Mouse (Mus musculus) CD8-positive naive resting alpha-beta T cell, adult 2 months (primary cell): ENCODE data around the gene Ptprd.

Source experiments
- DNase-seq, 2 experiments: peaks; one replicate each; pipeline ENCODE4 v3.0.0; 2022; ENCODE audit warnings: low read depth in 2 of 2, low spot score in 2 of 2

Gene Ptprd

DNA sequence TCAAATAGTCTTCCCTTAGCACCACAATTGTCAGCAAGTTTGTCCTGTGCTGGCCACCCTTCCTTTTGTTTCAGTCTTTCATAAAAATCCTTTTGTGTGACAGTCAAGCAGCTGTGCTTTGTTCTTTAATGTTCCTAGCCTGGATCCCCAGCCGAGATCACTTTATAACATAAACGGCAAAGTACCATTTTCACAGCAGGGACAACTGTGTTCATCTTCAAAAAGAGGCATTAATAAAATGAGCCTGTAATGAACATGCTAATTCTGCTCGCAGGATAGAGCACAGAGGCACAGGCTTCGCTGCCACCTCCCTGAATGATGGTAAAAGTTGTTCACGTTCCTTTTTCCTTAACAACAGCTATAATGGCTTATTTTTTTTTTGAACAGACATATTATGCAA is 1972.7 kb downstream of the Ptprd start:
- DNase-seq: no peak

- DNase-seq: no peak
Measured at GRCm38 (mm10) chr4:76238577-76238976, 1973.2 kb downstream of the Ptprd start.

DNA sequence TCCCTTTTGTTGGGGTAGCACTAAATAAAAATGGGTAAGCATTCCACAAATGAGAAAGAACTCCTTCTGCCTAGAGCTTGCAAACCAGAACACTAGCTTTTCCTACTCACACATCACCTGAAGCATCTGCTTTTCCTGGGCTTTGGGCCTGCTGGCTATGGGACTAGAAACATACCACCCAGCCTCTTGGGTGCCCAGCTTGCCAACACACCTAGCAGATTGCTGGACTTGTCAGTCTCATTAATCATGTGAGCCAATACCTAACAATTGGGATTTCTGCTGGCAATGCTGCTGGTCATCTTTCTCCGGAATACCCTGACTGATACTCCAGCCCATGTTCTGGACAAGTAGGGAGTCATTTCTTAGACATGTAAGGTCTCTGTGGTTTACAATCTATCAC is 1973.9 kb downstream of the Ptprd start:
- no peak for DNase-seq

DNA sequence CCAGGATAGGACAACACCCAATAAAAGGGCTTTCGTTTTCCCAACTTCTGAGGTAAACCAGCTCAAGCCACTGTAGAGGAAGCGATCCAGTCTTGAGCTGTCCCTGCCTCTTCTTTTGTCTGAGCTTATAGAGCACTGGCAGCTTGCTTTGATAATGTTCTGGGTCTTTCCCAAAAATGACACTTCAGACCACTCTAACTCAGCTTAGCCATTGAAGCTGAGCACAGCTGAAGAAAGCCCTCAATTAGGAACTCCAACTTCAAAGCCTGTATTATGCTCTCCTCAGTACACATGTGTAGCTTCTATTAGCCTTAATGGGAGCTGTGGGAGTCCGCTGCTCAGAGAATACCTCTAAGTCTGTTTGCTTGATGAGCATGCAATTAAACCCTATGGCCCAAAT is 1988.0 kb downstream of the Ptprd start:
- DNase-seq: no peak

DNA sequence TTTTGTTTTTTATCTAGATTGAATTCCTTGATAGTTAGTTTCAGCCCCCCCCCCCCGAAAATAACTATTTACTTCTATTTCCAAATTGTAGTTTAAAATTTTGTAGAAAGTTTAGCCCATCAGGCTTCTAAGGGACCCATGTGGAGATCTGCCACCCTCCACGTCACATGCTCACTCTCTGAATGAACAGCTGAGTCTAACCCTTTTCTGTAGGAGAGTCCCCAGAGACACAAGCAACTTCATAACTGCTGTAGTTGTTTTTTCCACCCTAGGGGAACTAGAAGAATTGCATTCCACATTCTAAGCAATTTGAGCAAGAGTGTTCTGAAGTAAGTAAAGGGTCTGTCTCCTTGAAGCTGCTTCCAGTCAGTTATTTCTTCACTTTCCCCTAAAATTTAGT is 1989.2 kb downstream of the Ptprd start:
- no peak for DNase-seq

DNA sequence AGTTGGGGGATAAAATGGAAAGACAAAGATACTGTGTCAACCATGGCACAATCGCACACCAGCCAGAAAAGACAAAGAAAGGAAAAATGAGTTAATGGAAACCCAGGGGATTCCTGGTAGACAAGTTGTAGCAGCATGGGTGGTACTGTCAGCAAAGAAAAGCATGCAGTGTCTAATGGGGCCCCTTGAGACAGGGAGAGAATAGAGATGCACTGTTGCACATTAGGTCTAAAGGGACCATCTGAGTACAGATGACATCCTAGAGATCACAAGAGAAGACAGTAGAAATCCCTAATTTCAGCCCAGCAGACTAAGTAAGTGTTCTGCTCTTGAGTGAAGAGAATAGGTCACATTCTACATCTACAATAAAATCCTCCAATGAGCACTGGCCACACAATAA is 1993.7 kb downstream of the Ptprd start:
- no peak for DNase-seq

DNA sequence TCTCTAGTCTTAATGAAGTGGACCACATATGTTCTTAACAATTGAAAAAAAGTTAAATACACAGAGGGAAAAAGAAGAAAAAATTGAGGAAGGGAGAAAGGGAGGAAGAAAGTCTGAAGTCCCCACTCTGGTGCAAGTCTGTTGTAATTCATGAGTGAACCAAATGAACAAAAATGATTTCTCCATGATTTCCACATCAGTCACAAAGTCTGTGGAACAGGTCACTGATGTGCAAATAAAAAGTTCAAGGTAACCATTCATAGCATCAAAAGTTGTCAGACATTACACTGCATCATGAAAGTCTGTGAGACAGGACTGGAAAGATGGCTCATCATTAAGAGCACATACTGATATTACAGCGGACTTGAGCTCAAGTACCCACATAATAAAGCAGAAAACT is 1996.6 kb downstream of the Ptprd start:
- no peak for DNase-seq

DNA sequence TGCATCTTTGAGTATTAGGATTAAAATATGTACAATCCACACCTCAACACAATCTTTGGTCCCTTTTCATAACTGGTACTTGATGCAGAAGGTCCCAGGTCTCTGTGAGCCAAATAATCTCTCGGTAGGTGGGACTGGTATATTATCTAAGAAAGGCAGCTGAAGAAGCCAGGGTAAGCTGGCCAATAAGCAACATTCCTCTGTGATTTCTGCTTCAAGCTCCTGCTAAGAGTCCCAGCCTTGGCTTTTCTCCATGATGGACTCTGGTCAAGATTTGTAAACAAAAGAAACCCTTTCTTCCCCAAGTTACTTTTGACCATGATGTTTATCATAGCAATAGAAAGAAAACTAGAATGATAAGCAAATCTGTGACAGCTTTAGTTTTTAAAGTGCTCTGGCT is 2012.4 kb downstream of the Ptprd start:
- DNase-seq: no peak

DNA sequence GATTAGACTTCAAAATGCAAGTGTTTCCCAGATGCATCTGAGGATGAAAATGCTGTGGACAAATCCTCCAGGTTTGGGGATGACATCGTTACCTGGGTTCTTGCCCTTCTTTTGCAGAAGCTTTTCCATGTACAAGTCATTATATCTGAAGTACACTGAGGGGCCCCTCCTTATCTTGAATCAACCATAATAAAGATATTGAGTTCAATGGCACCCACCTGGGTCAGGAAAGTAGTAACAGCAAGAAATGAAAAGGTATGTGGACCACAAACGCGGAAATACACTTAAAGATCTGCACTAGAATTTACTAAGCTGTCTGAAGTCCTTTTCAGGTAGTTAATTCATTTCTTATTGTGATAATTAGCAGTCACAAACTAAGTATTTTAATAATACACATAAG is 2017.0 kb downstream of the Ptprd start:
- DNase-seq: no peak

DNA sequence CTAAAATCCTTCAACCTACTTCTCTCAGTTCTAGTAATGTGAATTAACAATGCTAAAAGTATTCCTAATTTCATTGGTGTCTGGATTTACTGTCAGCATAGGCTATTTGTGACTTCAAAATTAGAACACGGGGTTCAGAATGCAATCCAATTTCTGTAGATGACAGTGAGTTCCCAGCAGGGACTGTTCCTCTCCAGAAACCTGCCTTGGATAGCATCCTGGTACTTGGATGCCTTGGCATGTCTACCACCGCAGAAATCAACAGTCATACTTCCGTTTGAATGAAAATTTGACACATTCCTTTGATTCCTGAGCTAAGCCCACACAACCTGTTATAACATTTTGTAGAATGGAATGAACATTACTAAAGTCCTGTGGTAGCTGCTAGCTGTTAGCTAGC is 2018.3 kb downstream of the Ptprd start:
- DNase-seq: no peak

DNA sequence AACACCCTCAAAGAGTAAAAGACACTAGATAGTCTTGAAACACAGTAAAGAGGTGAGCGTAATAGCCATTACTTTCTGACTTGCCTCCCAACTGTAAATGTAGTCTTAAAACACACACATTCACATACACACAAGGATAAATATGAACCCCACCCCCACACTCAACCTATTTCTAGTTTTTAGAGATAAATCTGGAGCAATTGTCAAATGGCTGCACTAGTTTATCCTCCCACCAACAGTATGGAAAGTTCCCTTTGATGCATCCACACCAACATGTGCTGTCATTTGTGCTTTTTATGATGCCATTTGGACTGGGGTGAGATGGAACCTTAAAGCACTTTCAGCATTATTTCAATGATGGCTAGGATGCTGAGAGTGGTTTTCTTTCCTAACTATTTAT is 2019.7 kb downstream of the Ptprd start:
- DNase-seq: no peak

- DNase-seq: no peak
Measured at GRCm38 (mm10) chr4:76190788-76191187, 2021.0 kb downstream of the Ptprd start.

DNA sequence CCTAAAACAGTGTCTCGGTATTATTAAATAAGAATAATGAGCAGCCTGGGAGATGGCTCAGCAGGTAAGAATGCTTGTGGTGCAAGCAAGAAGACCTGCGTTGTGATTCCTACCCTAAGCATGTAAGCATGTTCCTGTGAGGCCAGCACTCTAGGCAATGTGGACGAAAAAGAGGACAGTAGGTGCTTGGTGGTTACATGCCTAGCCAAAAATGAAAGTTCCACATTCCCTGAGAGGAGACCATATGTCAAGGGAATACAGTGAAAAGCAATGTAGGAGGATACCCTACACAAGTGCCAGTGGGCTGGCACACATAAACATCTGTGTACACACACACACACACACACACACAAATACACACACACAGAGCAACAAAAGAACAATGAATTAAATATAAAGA is 2028.7 kb downstream of the Ptprd start:
- DNase-seq: no peak

GRCm38 (mm10) chr4:76179497-76179896 is 2032.3 kb downstream of the Ptprd start:
- no peak for DNase-seq

GRCm38 (mm10) chr4:76175086-76175485 is 2036.7 kb downstream of the Ptprd start:
- no peak for DNase-seq

- DNase-seq: no peak
Measured at GRCm38 (mm10) chr4:76155750-76156149, 2056.0 kb downstream of the Ptprd start.

DNA sequence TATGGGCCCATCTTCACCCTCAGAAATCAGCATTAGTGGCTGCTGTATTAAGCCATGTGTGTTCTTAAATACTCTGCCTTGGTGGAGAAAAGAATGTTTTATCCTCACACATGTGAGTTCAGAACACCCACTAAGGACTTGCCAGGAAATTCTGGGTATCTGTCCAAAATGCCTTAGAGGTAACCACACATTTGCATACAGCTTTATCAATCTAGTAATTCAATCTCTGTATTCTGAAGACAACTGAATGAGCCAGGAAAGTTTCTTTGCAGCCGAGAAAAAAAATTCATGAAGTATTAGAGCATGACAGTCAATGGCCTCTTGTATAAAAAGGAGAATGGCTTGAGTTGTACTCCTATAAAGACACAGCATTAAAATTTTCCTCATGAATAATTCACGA is 2057.6 kb downstream of the Ptprd start:
- DNase-seq: no peak

GRCm38 (mm10) chr4:76144925-76145324 is 2066.8 kb downstream of the Ptprd start:
- no peak for DNase-seq

GRCm38 (mm10) chr4:76144333-76144732 is 2067.4 kb downstream of the Ptprd start:
- DNase-seq: no peak

DNA sequence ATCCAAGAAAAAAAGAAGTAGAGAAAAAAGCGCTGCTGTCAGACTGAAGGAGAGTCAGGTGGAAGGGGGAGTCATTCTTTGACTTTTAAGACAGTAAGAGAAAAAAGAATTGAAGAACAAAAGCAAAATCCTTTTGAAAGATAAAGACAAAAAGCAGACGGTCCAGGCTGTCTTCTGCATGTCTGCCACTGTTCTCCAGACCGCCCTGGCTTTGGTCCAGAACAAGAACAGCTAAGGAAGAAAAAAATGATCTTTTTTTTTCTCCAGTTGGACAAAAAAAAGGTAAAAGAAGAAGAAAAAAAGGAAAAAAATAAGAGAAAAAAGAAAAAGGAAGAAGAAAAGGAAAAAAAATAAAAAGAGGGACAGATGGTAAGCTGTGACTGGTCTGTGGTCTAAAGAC is 2073.9 kb downstream of the Ptprd start:
- DNase-seq: no peak

DNA sequence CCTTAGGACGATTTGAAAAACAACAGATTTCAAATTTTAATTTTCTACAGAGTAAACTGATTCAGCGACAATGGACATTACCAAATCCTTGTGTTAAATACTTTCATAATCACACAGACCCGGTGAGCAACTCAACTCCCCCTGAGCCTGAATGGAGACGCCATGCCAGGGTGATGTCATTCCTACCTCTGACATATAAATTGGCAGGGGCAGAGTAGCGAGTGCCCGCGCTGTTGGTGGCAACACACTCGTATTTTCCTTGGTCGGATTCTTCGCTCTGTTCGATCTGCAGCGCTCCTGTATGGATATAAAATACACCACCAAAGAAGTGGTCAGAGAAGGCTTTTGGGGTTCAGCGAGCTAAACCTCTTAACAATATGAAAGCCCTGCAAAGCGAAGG is 2075.1 kb downstream of the Ptprd start:
- DNase-seq: no peak

GRCm38 (mm10) chr4:76091845-76092244 is 2119.9 kb downstream of the Ptprd start:
- DNase-seq: no peak

DNA sequence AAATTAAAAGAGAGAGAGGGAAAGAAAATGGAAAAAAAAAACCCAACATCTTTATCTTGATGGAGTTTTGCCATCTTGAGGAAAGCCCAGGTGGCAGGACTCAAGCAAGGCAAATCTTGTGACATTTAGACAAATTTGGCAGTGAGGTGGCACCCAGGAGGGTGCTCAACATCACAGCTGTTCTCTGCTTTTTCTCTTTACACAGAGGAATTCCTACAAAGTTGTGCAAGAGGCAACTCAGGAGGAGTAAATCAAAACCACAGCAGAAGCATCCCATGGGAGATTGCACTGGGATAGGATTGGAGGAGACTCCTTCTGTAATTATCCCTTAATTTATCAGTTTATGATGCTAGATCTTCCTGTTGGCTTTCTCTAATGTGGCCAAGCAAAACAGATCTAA is 2121.9 kb downstream of the Ptprd start:
- DNase-seq: no peak

DNA sequence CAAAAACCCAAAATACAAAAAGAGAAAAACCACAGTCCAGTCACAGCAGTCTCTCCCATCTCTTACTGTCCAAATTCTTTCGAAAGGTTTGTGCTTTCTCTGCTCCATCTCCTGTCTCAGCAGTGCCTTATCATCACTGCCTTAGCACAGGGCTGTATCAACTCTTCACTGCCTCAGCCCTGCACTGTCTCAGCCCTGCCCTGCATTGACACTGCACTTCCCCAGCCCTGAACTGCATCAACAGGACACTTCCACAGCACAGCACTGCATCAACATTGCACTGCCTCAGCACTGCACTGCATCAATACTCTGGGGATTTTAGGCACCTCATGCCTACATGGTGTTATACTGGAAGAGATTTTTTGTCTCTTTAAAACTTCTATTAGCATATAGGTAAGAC is 2135.7 kb downstream of the Ptprd start:
- DNase-seq: no peak
